Mouse (Mus musculus) E14TG2a.4 (cell line): ENCODE results near the gene Mctp1.

Source experiments
- H3K27me3 ChIP-seq: 2 replicates; pipeline ENCODE4 v1.6.1; 2014; ENCODE audit warnings: low read length, control low read depth; ENCODE audit not compliant: insufficient read depth
- H3K36me3 ChIP-seq: 2 replicates; pipeline ENCODE4 v1.6.1; 2014; ENCODE audit warnings: low read length, control low read depth; ENCODE audit not compliant: insufficient read depth
- H3K4me1 ChIP-seq: replicated peaks from 2 replicates; pipeline ENCODE4 v1.6.1; 2014; ENCODE audit warnings: low read depth, low read length, control low read depth
- H3K4me3 ChIP-seq: replicated peaks from 2 replicates; pipeline ENCODE4 v1.5.1; 2014; ENCODE audit warnings: mild to moderate bottlenecking, low read length
- H3K9me3 ChIP-seq: 2 replicates; pipeline ENCODE4 v1.6.1; 2014; ENCODE audit warnings: low read length, control low read depth
- CTCF ChIP-seq: conservative IDR thresholded peaks from 2 replicates; pipeline ENCODE4 v1.5.1; 2014; ENCODE audit warnings: low read length
- NANOG ChIP-seq: IDR thresholded peaks from 2 replicates; pipeline ENCODE4 v1.6.1; 2014; ENCODE audit warnings: borderline replicate concordance, low read length, mixed read lengths
- POU5F1 ChIP-seq: IDR thresholded peaks from 2 replicates; pipeline ENCODE4 v1.6.1; 2014; ENCODE audit warnings: low read length, borderline replicate concordance

Mctp1 gene

GRCm38 (mm10) chr13:76690143-76690542 is 305.8 kb downstream of the Mctp1 start:
- TF ChIP-seq NANOG (no peak), POU5F1 (no peak), CTCF (no peak)
- Histone ChIP-seq H3K4me3 (no peak overlapping the region), H3K27me3 (no peaks in the 10 kb centered on the region), H3K4me1 (no peaks in the 10 kb centered on the region), H3K36me3 (no peaks in the 10 kb centered on the region), H3K9me3 (no peaks in the 10 kb centered on the region)

GRCm38 (mm10) chr13:76690697-76691096 is 306.4 kb downstream of the Mctp1 start:
- H3K9me3 ChIP-seq, result no peaks in the 10 kb centered on the region
- H3K4me1 ChIP-seq, result no peaks in the 10 kb centered on the region
- no peaks in the 10 kb centered on the region for H3K27me3 ChIP-seq
- no peak overlapping the region for H3K4me3 ChIP-seq
- no peak for TF ChIP-seq CTCF
- TF ChIP-seq POU5F1, result no peak
- TF ChIP-seq NANOG, result no peak
- no peaks in the 10 kb centered on the region for H3K36me3 ChIP-seq

GRCm38 (mm10) chr13:76734013-76734412 is 349.7 kb downstream of the Mctp1 start:
- TF ChIP-seq NANOG, result no peak
- TF ChIP-seq CTCF, result no peak
- no peak for TF ChIP-seq POU5F1
- Histone ChIP-seq H3K9me3 (no peaks in the 10 kb centered on the region), H3K36me3 (no peaks in the 10 kb centered on the region), H3K4me3 (no peak overlapping the region), H3K27me3 (no peaks in the 10 kb centered on the region), H3K4me1 (no peaks in the 10 kb centered on the region)

DNA sequence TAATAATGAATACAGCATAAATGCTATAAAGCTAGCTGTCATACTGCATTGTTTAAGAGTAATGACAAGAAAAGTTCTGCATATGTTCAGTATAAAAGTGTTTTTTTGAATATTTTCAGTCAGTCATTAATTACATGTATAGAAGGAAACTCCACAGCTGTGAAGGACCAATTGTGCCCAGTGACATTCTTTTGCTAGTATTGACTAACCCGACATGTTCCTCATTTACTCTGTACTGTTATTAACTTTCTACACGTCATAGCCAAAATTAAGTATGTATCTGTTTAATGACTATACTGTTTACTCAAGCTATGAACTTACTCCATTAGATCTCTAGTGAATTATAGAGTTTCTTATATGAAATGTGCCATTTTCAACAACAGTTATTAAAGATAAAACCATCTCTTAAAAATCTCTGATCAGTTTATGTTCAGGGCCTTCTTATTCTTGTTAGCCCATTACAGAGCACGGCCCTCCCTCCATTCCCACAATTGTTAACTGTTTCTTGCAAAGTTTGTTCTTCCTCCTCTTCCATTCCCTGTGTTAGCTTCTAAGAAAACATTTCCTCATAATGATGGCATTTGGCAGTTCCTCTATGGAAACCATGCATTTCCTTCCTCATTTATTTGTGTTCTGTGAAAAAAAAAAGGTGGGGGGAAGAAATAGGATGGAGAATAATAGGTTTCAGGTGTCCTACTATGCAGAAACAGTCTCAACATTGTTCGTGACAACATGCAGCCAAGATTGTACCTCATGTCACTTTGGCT is 366.5 kb downstream of the Mctp1 start:
- Histone ChIP-seq H3K9me3 (no peaks in the 10 kb centered on the region), H3K4me3 (no peak overlapping the region), H3K4me1 (no peaks in the 10 kb centered on the region), H3K27me3 (no peaks in the 10 kb centered on the region), H3K36me3 (no peaks in the 10 kb centered on the region)
- TF ChIP-seq CTCF (no peak), POU5F1 (no peak), NANOG (no peak)

DNA sequence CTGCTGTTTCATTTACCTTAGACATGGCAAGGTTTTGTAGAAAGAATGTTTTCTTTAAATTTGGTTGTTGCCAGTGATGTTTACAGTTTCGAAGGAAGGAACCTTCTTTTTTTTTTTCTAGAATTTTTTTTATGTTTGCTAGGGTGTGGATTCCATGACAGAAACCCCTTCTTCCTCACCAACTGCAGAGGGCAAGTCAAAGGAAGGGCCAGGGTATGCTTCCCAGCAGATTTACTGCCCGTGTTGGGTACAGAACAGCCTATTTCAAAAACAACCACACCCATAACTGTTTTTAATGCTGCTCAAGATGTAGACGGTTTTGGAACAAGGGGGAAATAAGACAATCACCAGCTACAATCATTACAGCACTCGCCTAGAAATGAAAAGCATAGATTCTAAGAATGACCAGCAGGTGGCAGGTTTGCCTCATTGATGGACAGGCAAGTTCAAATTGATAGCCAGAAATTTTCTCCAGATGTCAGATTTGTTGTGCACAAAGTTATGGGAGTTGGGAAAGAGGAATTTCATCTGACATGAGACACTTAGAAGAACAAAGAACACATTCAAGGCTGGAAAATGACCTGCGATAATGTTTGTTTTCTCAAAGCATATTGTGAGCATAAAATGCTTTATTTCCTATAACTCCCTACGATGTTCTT is 375.6 kb downstream of the Mctp1 start:
- no peak for TF ChIP-seq POU5F1
- no peak for TF ChIP-seq NANOG
- TF ChIP-seq CTCF, result peak; percentile 62
- H3K36me3 ChIP-seq, result no peaks in the 10 kb centered on the region
- H3K4me3 ChIP-seq, result no peak overlapping the region
- H3K4me1 ChIP-seq, result no peaks in the 10 kb centered on the region
- no peaks in the 10 kb centered on the region for H3K27me3 ChIP-seq
- no peaks in the 10 kb centered on the region for H3K9me3 ChIP-seq

- TF ChIP-seq CTCF, result no peak
- no peak for TF ChIP-seq NANOG
- TF ChIP-seq POU5F1, result no peak
- Histone ChIP-seq H3K27me3 (no peaks in the 10 kb centered on the region), H3K4me3 (no peak overlapping the region), H3K4me1 (no peaks in the 10 kb centered on the region), H3K9me3 (no peaks in the 10 kb centered on the region), H3K36me3 (no peaks in the 10 kb centered on the region)
Measured at GRCm38 (mm10) chr13:76799662-76800061, 415.3 kb downstream of the Mctp1 start.

- Histone ChIP-seq H3K9me3 (no peaks in the 10 kb centered on the region), H3K4me3 (no peak overlapping the region), H3K4me1 (no peaks in the 10 kb centered on the region), H3K27me3 (no peaks in the 10 kb centered on the region), H3K36me3 (no peaks in the 10 kb centered on the region)
- TF ChIP-seq NANOG (no peak), CTCF (no peak), POU5F1 (no peak)
Measured at GRCm38 (mm10) chr13:76801126-76801632, 416.8 kb downstream of the Mctp1 start.

DNA sequence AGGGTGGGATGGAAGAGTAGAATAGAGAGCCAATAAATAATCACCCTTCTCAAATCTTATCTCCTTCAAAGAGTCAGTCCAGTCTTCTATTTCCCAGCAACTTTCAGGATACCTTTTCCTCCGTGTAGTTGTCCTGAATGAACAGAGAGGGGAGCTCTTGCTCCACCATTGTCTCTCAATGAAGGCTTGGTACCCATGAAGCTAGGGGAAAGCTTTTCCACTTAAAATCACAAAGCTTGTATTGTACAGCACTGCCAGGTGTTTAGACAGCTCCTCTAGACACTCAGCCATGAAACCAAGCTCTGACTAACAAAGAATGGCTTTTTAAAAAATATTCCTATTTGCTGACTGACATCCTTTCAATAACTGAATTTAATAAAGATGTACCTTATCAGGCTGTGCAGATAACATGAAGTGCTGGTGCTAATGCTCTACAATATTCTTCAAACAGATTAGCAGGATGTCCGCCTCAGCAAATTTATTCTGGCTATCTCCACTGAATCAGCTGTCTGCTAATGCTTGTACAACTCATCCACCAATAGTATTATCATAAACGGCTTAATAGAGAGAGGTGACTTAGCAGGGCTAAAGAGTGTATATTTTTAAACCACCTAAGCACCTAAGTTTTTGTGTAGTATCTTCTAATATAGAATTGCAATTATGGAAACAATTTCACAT is 417.9 kb downstream of the Mctp1 start:
- H3K4me3 ChIP-seq, result no peak overlapping the region
- no peaks in the 10 kb centered on the region for H3K4me1 ChIP-seq
- H3K9me3 ChIP-seq, result no peaks in the 10 kb centered on the region
- no peaks in the 10 kb centered on the region for H3K36me3 ChIP-seq
- TF ChIP-seq NANOG (no peak), CTCF (peak; percentile 56), POU5F1 (no peak)
- no peaks in the 10 kb centered on the region for H3K27me3 ChIP-seq
